Mouse (Mus musculus): ENCODE measurements at regions not wholly inside any gene's neighbourhood (a gene's known extent, or its start where the extent isn't known, plus 50 kb on each side); places are given as distances from the start of the nearest gene placed in this dataset.
A peak's percentile ranks its signal among the peaks of the same experiment; 100 is the strongest.

- DNase-seq = peak in 1 of 2 experiments; percentile 9
Observed at GRCm38 (mm10) chr1:186501726-186502125, 204.1 kb downstream of the Tgfb2 start.

GRCm38 (mm10) chr1:186497872-186498271, 207.9 kb downstream of the Tgfb2 start:
- no peak for DNase-seq

GRCm38 (mm10) chr1:186497333-186497732, 208.5 kb downstream of the Tgfb2 start:
- DNase-seq = no peak

- DNase-seq = no peak
Observed at GRCm38 (mm10) chr1:186494411-186494783, 211.4 kb downstream of the Tgfb2 start.

GRCm38 (mm10) chr1:186493664-186494410, 212.0 kb downstream of the Tgfb2 start:
- DNase-seq = no peak

GRCm38 (mm10) chr1:186482177-186482576, 223.6 kb downstream of the Tgfb2 start:
- peak in 1 of 2 experiments; percentile 22 for DNase-seq

GRCm38 (mm10) chr1:186480019-186480418, 225.8 kb downstream of the Tgfb2 start:
- DNase-seq = no peak

GRCm38 (mm10) chr1:186478428-186479238, 227.2 kb downstream of the Tgfb2 start:
- no peak for DNase-seq

- DNase-seq = peak; percentile 52 to 74
Observed at GRCm38 (mm10) chr1:186474844-186475243, 230.9 kb downstream of the Tgfb2 start.

GRCm38 (mm10) chr1:186474385-186474784, 231.4 kb downstream of the Tgfb2 start:
- DNase-seq = no peak

GRCm38 (mm10) chr1:186472955-186473354, 232.8 kb downstream of the Tgfb2 start:
- no peak for DNase-seq

- DNase-seq = no peak
Observed at GRCm38 (mm10) chr1:186465526-186465925, 240.3 kb downstream of the Tgfb2 start.

GRCm38 (mm10) chr1:186460742-186461141, 245.0 kb downstream of the Tgfb2 start:
- DNase-seq = peak; percentile 20 to 29

GRCm38 (mm10) chr1:186458099-186458637, 247.6 kb downstream of the Tgfb2 start:
- DNase-seq = no peak

- no peak for DNase-seq
Observed at GRCm38 (mm10) chr1:186457098-186457497, 248.7 kb downstream of the Tgfb2 start.

GRCm38 (mm10) chr1:186456131-186456530, 249.7 kb downstream of the Tgfb2 start:
- DNase-seq = peak in 1 of 2 experiments; percentile 50

GRCm38 (mm10) chr1:186455177-186455660, 250.6 kb downstream of the Tgfb2 start:
- DNase-seq = no peak

GRCm38 (mm10) chr1:186454393-186455085, 251.2 kb downstream of the Tgfb2 start:
- no peak for DNase-seq

GRCm38 (mm10) chr1:186448841-186449650, 256.7 kb downstream of the Tgfb2 start:
- peak; percentile 77 to 81 for DNase-seq

GRCm38 (mm10) chr1:186447521-186447920, 258.3 kb downstream of the Tgfb2 start:
- DNase-seq = peak; percentile 61 to 62

- DNase-seq = no peak
Observed at GRCm38 (mm10) chr1:186444701-186445131, 261.1 kb downstream of the Tgfb2 start.

GRCm38 (mm10) chr1:186442160-186442559, 263.6 kb downstream of the Tgfb2 start:
- no peak for DNase-seq

All from cerebellum, postnatal 14 days (tissue).